ENCODE assay signal across 25 mouse cellular contexts in genomic region chr11:116928031-116928430, GRCm38 (mm10). TPM values are rescaled to one million over a fixed set of nuclear protein-coding genes. Genes with fewer than 3 reads are reported as not detected.
DNase-seq lines count a peak whose midpoint lies in the region; ATAC-seq and TF ChIP-seq lines count a peak whose summit lies in the region.
"Had no signal": no experiment of that assay in that cellular context is flagged by ENCODE, and none has a peak within 500 bp of the region (broad histone marks: within the 10 kb centered on the region; RNA-seq: fewer than 3 reads in every experiment).

No protein-coding gene starts in this region.

- H3K27me3 ChIP-seq in heart, embryonic 10.5 days (ENCODE audit: insufficient read depth, poor library complexity, severe bottlenecking) = peaks cover 50% of the 10 kb centered on the region
- H3K27me3 ChIP-seq in hindbrain, postnatal 0 days (ENCODE audit: insufficient read depth, low read length) = no peaks in the 10 kb centered on the region
- H3K27me3 ChIP-seq in hindbrain, embryonic 12.5 days = no peaks in the 10 kb centered on the region
- no peaks in the 10 kb centered on the region for H3K27me3 ChIP-seq in midbrain, postnatal 0 days (ENCODE audit: insufficient read depth, low read length)
- H3K27me3 ChIP-seq in midbrain, embryonic 10.5 days (ENCODE audit: low read depth, poor library complexity, severe bottlenecking) = no peaks in the 10 kb centered on the region
- H3K27me3 ChIP-seq: embryonic facial prominence, embryonic 12.5 days; forebrain, embryonic 13.5 days; forebrain, embryonic 15.5 days had no signal

- no peak overlapping the region for H3K4me2 ChIP-seq in hindbrain, postnatal 0 days (ENCODE audit: low read depth, low read length)
- H3K4me2 ChIP-seq in hindbrain, embryonic 12.5 days (replicated peaks) = no peak overlapping the region
- H3K4me2 ChIP-seq in midbrain, postnatal 0 days (ENCODE audit: low read depth, low read length, poor library complexity, severe bottlenecking) = no peak overlapping the region
- H3K4me2 ChIP-seq: embryonic facial prominence, embryonic 12.5 days; forebrain, embryonic 13.5 days; forebrain, embryonic 15.5 days had no signal

- no peak overlapping the region for H3K4me3 ChIP-seq in heart, embryonic 10.5 days
- no peak overlapping the region for H3K4me3 ChIP-seq in hindbrain, postnatal 0 days (ENCODE audit: low read length)
- no peak overlapping the region for H3K4me3 ChIP-seq in hindbrain, embryonic 12.5 days
- no peak overlapping the region for H3K4me3 ChIP-seq in midbrain, postnatal 0 days (ENCODE audit: low read depth, low read length)
- H3K4me3 ChIP-seq in midbrain, embryonic 10.5 days = no peak overlapping the region
- H3K4me3 ChIP-seq: embryonic facial prominence, embryonic 10.5 days; embryonic facial prominence, embryonic 12.5 days; forebrain, embryonic 13.5 days; forebrain, embryonic 15.5 days had no signal

- 0 out of 2 replicates have a peak, but pooled peaks cover 13% of the 10 kb centered on the region for H3K4me1 ChIP-seq in heart, embryonic 10.5 days
- no peaks in the 10 kb centered on the region for H3K4me1 ChIP-seq in hindbrain, postnatal 0 days (ENCODE audit: insufficient read depth, low read length)
- peaks cover 7% of the 10 kb centered on the region for H3K4me1 ChIP-seq in hindbrain, embryonic 12.5 days
- H3K4me1 ChIP-seq in midbrain, postnatal 0 days (ENCODE audit: insufficient read depth, low read length) = no peaks in the 10 kb centered on the region
- H3K4me1 ChIP-seq in midbrain, embryonic 10.5 days = peaks cover 12% of the 10 kb centered on the region
- H3K4me1 ChIP-seq: embryonic facial prominence, embryonic 12.5 days had no signal

- DNase-seq in cerebellum, postnatal 10 days = peak; percentile 67 to 84
- DNase-seq in cerebellum, adult 18-20 months = no peak
- DNase-seq in heart, embryonic 10.5 days (ENCODE audit: low spot score) = no peak
- no peak for DNase-seq in heart, adult 8-10 months (ENCODE audit: low spot score)
- DNase-seq in hindbrain, postnatal 0 days (ENCODE audit: low spot score) = no peak
- DNase-seq in midbrain, postnatal 0 days (ENCODE audit: low spot score) = peak; percentile 31
- no peak for DNase-seq in midbrain, embryonic 10.5 days (ENCODE audit: low spot score)
- DNase-seq: adrenal gland, adult 8-10 months; adrenal gland, postnatal 14 days; adrenal gland, postnatal 36 days; B cell, adult 2 months; cerebellum, adult 2 months; cerebellum, adult 9-10 months; cerebellum, postnatal 25 days; forebrain, postnatal 0 days had no signal

- H3K9me3 ChIP-seq in heart, embryonic 10.5 days = no peaks in the 10 kb centered on the region
- no peaks in the 10 kb centered on the region for H3K9me3 ChIP-seq in hindbrain, postnatal 0 days (ENCODE audit: low read length)
- H3K9me3 ChIP-seq in hindbrain, embryonic 12.5 days (replicated peaks) = no peaks in the 10 kb centered on the region
- no peaks in the 10 kb centered on the region for H3K9me3 ChIP-seq in midbrain, postnatal 0 days (ENCODE audit: low read length)
- H3K9me3 ChIP-seq in midbrain, embryonic 10.5 days (replicated peaks) = no peaks in the 10 kb centered on the region
- H3K9me3 ChIP-seq: embryonic facial prominence, embryonic 10.5 days; embryonic facial prominence, embryonic 12.5 days; forebrain, embryonic 13.5 days; forebrain, embryonic 15.5 days; G1E had no signal

- no peak for TF ChIP-seq CTCF in hindbrain, postnatal 0 days (IDR thresholded peaks at IDR 0.05; ENCODE audit: low read depth)
- TF ChIP-seq CTCF in midbrain, postnatal 0 days (IDR thresholded peaks at IDR 0.05) = no peak

- ATAC-seq in hindbrain, postnatal 0 days = peak; percentile 28; the same call in 1 of the 2 replicates
- ATAC-seq in hindbrain, embryonic 12.5 days (ENCODE audit: low FRiP score) = no peak
- no peak for ATAC-seq in midbrain, postnatal 0 days (ENCODE audit: low FRiP score)
- ATAC-seq: activated CD4-positive, CD25-positive, alpha-beta regulatory T cell, adult 4 months; CD4-positive, CD25-positive, alpha-beta regulatory T cell, adult 4 months; forebrain, embryonic 13.5 days; forebrain, embryonic 15.5 days; forebrain, postnatal 0 days; Patski had no signal

- WGBS in heart, embryonic 10.5 days = 76% methylated on average over 6 of the region's 6 CpGs
- 57% methylated on average over 6 of the region's 6 CpGs for WGBS in hindbrain, postnatal 0 days
- WGBS in hindbrain, embryonic 12.5 days = 90% methylated on average over 6 of the region's 6 CpGs
- 90% methylated on average over 6 of the region's 6 CpGs for WGBS in midbrain, postnatal 0 days
- WGBS in midbrain, embryonic 10.5 days = 89% methylated on average over 6 of the region's 6 CpGs

- no peak overlapping the region for H3K9ac ChIP-seq in hindbrain, postnatal 0 days (replicated peaks; ENCODE audit: low read length)
- no peak overlapping the region for H3K9ac ChIP-seq in hindbrain, embryonic 12.5 days
- H3K9ac ChIP-seq in midbrain, postnatal 0 days (replicated peaks; ENCODE audit: low read length, poor library complexity, severe bottlenecking) = no peak overlapping the region
- H3K9ac ChIP-seq: embryonic facial prominence, embryonic 12.5 days; forebrain, embryonic 13.5 days; forebrain, embryonic 15.5 days; forebrain, postnatal 0 days had no signal

- H3K27ac ChIP-seq in heart, embryonic 10.5 days = 0 out of 2 replicates have a peak overlapping the region, but pooled peaks have one; percentile 29
- H3K27ac ChIP-seq in hindbrain, postnatal 0 days = peak overlapping the region; percentile 3; the same call in 1 of the 2 replicates
- no peak overlapping the region for H3K27ac ChIP-seq in hindbrain, embryonic 12.5 days
- H3K27ac ChIP-seq in midbrain, postnatal 0 days (ENCODE audit: low read depth, low read length) = no peak overlapping the region
- H3K27ac ChIP-seq in midbrain, embryonic 10.5 days (replicated peaks) = no peak overlapping the region
- H3K27ac ChIP-seq: embryonic facial prominence, embryonic 10.5 days; embryonic facial prominence, embryonic 12.5 days; forebrain, embryonic 13.5 days; forebrain, embryonic 15.5 days had no signal

- H3K36me3 ChIP-seq in heart, embryonic 10.5 days = no peaks in the 10 kb centered on the region
- H3K36me3 ChIP-seq in hindbrain, postnatal 0 days (ENCODE audit: insufficient read depth, low read length) = peaks cover 34% of the 10 kb centered on the region
- peaks cover 64% of the 10 kb centered on the region for H3K36me3 ChIP-seq in hindbrain, embryonic 12.5 days
- peaks cover 61% of the 10 kb centered on the region for H3K36me3 ChIP-seq in midbrain, postnatal 0 days (ENCODE audit: insufficient read depth, low read length)
- H3K36me3 ChIP-seq in midbrain, embryonic 10.5 days = peaks cover 96% of the 10 kb centered on the region
- H3K36me3 ChIP-seq: embryonic facial prominence, embryonic 12.5 days; G1E had no signal

RNA-seq across cellular contexts. Expression of gene Mgat5b, which starts 9.4 kb away (rescaled TPM):
- polyA plus RNA-seq in heart, embryonic 10.5 days (2016; fragmentation: Nextera tagmentation; extraction: Ambion mirVana) = 0.38 and 1.1 TPM in 2 replicates
- total RNA-seq in heart, adult 8-10 months (2022) = under 1 TPM in 3 of 4 experiments, not detected in 1; 0.14 to 0.78 (median 0.19) TPM
- 125 and 133 TPM in 2 replicates for total RNA-seq in hindbrain, postnatal 0 days (2014; rRNA removed)
- polyA plus RNA-seq in hindbrain, postnatal 0 days (2015; fragmentation: Nextera tagmentation; extraction: Ambion mirVana) = 22.2 and 25.0 TPM in 2 replicates
- 23.8 TPM in 2 replicates for polyA plus RNA-seq in hindbrain, embryonic 12.5 days (2016; fragmentation: Nextera tagmentation; extraction: Ambion mirVana)
- total RNA-seq in midbrain, postnatal 0 days (2014; rRNA removed) = 104 and 133 TPM in 2 replicates
- 23.7 and 24.7 TPM in 2 replicates for polyA plus RNA-seq in midbrain, postnatal 0 days (2015; fragmentation: Nextera tagmentation; extraction: Ambion mirVana)
- 5.5 and 9.5 TPM in 2 replicates for polyA plus RNA-seq in midbrain, embryonic 10.5 days (2016; fragmentation: Nextera tagmentation; extraction: Ambion mirVana)
- total RNA-seq: CH12.LX had no signal
- polyA plus RNA-seq: activated CD4-positive, CD25-positive, alpha-beta regulatory T cell, adult 4 months; CD4-positive, CD25-positive, alpha-beta regulatory T cell, adult 4 months; G1E had no signal

Comparison
In these comparisons a context has a peak if more than half of its experiments do, and no peak if none do; other contexts are left out.
1. DNase-seq: peak in cerebellum, postnatal 10 days (2 of 2) and midbrain, postnatal 0 days (single experiment); none in cerebellum, adult 18-20 months (0 of 2), heart, embryonic 10.5 days (single experiment), heart, adult 8-10 months (single experiment), hindbrain, postnatal 0 days (single experiment) and midbrain, embryonic 10.5 days (single experiment).
2. H3K27ac ChIP-seq: peak in heart, embryonic 10.5 days (single experiment) and hindbrain, postnatal 0 days (single experiment); none in hindbrain, embryonic 12.5 days (single experiment), midbrain, postnatal 0 days (single experiment) and midbrain, embryonic 10.5 days (single experiment).